Mouse (Mus musculus) lung, postnatal 0 days (tissue): Measurements from ENCODE around the gene Dlg2. TPM values are rescaled to one million over a fixed set of nuclear protein-coding genes. Genes with fewer than 3 reads are reported as not detected.

ENCODE experiments used
- ATAC-seq: fragments of 200-750 bp; cut with Nextera tagmentation; 2 replicates; pipeline ENCODE4 v1.8.0; 2017; ENCODE audit warnings: moderate library complexity
- DNase-seq: peaks from one replicate; pipeline ENCODE4 v3.0.0-alpha.2; 2016; ENCODE audit warnings: low spot score
- H3K27ac ChIP-seq: fragments of 300-500 bp; sonication (generic); 2 replicates; pipeline ENCODE4 v1.5.1; 2014; ENCODE audit warnings: antibody characterized with exemption, mild to moderate bottlenecking, low read length, mixed read lengths
- H3K27me3 ChIP-seq: fragments of 300-500 bp; sonication (generic); replicated peaks from 2 replicates; pipeline ENCODE4 v1.6.1; 2014; ENCODE audit warnings: low read length, mixed read lengths; ENCODE audit not compliant: insufficient read depth
- H3K36me3 ChIP-seq: fragments of 300-500 bp; sonication (generic); 2 replicates; pipeline ENCODE4 v1.6.1; 2014; ENCODE audit warnings: low read length, mixed read lengths; ENCODE audit not compliant: insufficient read depth
- H3K4me1 ChIP-seq: fragments of 300-500 bp; sonication (generic); 2 replicates; pipeline ENCODE4 v1.6.1; 2014; ENCODE audit warnings: antibody characterized with exemption, low read depth, low read length, mixed read lengths; ENCODE audit not compliant: insufficient read depth
- H3K4me2 ChIP-seq: fragments of 300-500 bp; sonication (generic); replicated peaks from 2 replicates; pipeline ENCODE4 v1.6.1; 2014; ENCODE audit warnings: low read depth, mild to moderate bottlenecking, low read length, moderate library complexity, mixed read lengths
- H3K4me3 ChIP-seq: fragments of 300-500 bp; sonication (generic); 2 replicates; pipeline ENCODE4 v1.5.1; 2014; ENCODE audit warnings: low read depth, low read length
- H3K9ac ChIP-seq: fragments of 300-500 bp; sonication (generic); replicated peaks from 2 replicates; pipeline ENCODE4 v1.6.1; 2014; ENCODE audit warnings: low read depth, mild to moderate bottlenecking
- H3K9me3 ChIP-seq: fragments of 300-500 bp; sonication (generic); 2 replicates; pipeline ENCODE4 v1.6.1; 2016; ENCODE audit warnings: low read length, mixed read lengths
- CTCF ChIP-seq: IDR thresholded peaks from 2 replicates; pipeline ENCODE4 v1.5.1; 2016; ENCODE audit warnings: antibody characterized with exemption, mild to moderate bottlenecking
- EP300 ChIP-seq: IDR thresholded peaks from 2 replicates; pipeline ENCODE4 v1.6.1; 2016; ENCODE audit warnings: antibody characterized with exemption, mild to moderate bottlenecking, control low read depth
- WGBS: fragments of 180-500 bp; shearing (Covaris S2); extraction: QIAGEN DNeasy Blood & Tissue Kit; methylation state at CpG from one replicate; pipeline ENCODE4 v1.1.7; 2014; 5-methylcytosine and 5-hydroxymethylcytosine counted together
- polyA plus RNA-seq: library from polyadenylated mRNA; unstranded; fragments of >200 nt; fragmentation: Nextera tagmentation; extraction: Ambion mirVana; gene quantifications from 2 replicates; pipeline ENCODE4 v1.2.1, GENCODE M21; 2015

The Dlg2 gene
- polyA plus RNA-seq, 1 experiment from 2014 or later = 0.43 TPM

DNA sequence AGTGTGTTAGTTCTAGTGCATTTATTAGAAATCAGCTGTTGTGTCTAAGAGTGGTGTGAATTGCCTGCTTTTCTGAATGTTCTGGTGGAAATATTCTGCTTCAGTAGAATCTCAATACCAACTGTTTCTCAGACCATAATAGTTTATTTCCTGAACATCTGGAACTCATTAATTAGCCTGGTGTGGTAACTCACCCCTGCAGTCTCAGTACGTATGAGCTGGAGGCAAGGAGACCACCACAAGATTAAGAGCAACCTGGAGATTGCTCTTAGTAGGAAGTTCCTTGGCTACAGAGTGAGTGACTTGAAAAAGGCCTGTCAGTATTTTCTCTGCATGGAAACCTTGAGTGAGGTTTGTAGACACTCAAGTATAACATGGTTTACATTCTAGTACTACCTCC lies 1810.6 kb downstream of the Dlg2 start:
- no peak overlapping the region for H3K4me3 ChIP-seq
- H3K9ac ChIP-seq = no peak overlapping the region
- 28% methylated on average over 1 of the region's 1 CpGs for WGBS
- H3K27ac ChIP-seq = no peak overlapping the region
- no peak overlapping the region for H3K4me2 ChIP-seq
- DNase-seq = no peak
- no peaks in the 10 kb centered on the region for H3K9me3 ChIP-seq
- H3K4me1 ChIP-seq = no peaks in the 10 kb centered on the region
- no peak for TF ChIP-seq EP300
- TF ChIP-seq CTCF = no peak
- no peak for ATAC-seq
- no peaks in the 10 kb centered on the region for H3K36me3 ChIP-seq
- no peaks in the 10 kb centered on the region for H3K27me3 ChIP-seq

DNA sequence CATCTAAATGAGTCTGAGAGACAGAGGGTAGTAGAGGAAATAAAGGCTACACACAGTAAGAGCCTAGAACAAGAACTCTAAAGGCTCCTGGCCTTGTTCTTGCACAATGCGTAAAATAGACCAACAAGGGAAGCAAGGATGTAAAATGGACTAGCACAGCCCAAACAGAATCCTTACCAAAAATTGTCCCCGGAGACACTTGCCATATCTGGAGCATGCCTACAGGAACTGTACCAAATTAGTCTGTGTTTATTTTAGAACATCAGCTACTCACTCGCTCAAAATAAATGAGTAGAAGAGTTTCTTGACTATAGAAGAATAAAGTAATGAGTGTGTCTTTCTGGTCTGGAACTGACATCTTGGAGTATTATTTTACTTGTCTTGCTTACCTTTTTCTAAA lies 1812.3 kb downstream of the Dlg2 start:
- ATAC-seq = no peak
- Histone ChIP-seq H3K4me2 (no peak overlapping the region), H3K4me1 (no peaks in the 10 kb centered on the region), H3K9me3 (no peaks in the 10 kb centered on the region), H3K4me3 (no peak overlapping the region), H3K36me3 (no peaks in the 10 kb centered on the region), H3K27ac (no peak overlapping the region), H3K9ac (no peak overlapping the region), H3K27me3 (no peaks in the 10 kb centered on the region)
- TF ChIP-seq EP300 (no peak), CTCF (no peak)
- DNase-seq = no peak
- WGBS = 83% methylated on average over 3 of the region's 3 CpGs

DNA sequence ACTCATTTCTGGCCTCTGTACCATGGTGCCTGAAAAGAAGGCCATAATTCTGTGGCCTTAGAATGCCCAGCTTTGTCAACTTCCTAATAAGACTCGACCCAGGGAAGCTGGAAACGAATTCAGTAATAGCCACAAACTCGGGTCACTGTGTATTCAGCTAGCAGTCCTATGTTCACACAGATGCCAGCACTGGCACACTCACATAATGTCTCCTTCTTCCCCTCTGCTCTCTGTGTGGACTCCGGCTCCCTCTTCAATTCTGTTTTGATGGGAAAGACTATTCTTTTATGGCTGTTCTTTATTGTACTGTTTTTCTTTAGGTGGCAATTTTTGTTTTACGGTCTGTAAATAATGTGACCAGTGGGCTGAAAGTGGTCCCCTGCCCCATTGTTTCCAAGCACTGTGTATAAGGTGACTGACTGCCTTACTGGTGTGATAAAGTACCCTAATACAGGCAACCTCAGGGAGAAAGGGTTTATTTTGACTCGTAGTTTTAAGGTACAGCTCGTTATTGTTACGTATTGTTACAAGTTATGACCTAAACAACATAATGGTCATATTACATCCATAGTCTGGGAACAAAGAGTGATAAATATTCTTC lies 1816.5 kb downstream of the Dlg2 start:
- Histone ChIP-seq H3K9me3 (no peaks in the 10 kb centered on the region), H3K4me2 (no peak overlapping the region), H3K27me3 (no peaks in the 10 kb centered on the region), H3K27ac (no peak overlapping the region), H3K4me3 (no peak overlapping the region), H3K9ac (no peak overlapping the region), H3K36me3 (no peaks in the 10 kb centered on the region), H3K4me1 (no peaks in the 10 kb centered on the region)
- ATAC-seq (no peak), DNase-seq (no peak)
- WGBS = 74% methylated on average over 8 of the region's 8 CpGs
- no peak for TF ChIP-seq EP300
- no peak for TF ChIP-seq CTCF

DNA sequence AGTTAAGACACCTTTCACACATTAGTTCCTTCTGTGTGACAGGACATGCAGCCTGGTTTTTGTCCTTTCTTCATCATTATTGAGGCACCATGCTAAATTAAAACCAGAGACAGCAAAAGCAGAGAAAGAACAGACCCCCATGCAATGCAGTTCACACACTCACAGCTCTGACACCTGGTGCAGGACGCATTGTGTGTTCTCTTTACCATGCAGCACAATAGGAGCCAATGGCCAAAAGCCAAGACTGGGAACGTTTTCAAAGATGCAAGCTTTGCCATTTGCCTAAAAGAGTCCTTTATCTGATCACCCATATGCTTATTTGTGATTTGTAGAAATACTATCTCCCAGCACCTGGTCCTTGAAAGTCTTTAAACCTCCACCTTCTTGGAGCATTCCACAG lies 1824.6 kb downstream of the Dlg2 start:
- Histone ChIP-seq H3K4me1 (no peaks in the 10 kb centered on the region), H3K4me2 (no peak overlapping the region), H3K27ac (no peak overlapping the region), H3K36me3 (no peaks in the 10 kb centered on the region), H3K4me3 (no peak overlapping the region), H3K9ac (no peak overlapping the region), H3K9me3 (no peaks in the 10 kb centered on the region), H3K27me3 (no peaks in the 10 kb centered on the region)
- 49% methylated on average over 2 of the region's 2 CpGs for WGBS
- no peak for ATAC-seq
- TF ChIP-seq EP300 (no peak), CTCF (no peak)
- no peak for DNase-seq

DNA sequence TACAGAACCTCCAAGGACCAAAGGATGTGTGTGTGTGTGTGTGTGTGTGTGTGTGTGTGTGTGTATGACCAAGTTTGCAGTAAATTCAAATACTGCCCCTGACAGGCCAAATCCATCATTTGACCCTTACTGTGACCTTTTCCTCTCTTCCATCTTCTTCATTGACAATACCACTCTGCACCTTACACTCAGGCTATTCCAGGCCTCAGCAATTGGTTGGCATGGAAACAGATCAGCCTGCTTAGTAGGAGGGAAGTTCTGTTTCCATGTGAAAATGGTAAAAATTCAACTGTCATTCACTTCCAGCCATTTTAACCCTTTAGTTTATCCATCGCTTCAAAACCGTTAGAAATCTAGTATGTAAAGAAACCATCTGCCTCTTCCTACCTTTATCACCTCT lies 1831.2 kb downstream of the Dlg2 start:
- no peak overlapping the region for H3K9ac ChIP-seq
- no peaks in the 10 kb centered on the region for H3K9me3 ChIP-seq
- no peak overlapping the region for H3K4me3 ChIP-seq
- no peaks in the 10 kb centered on the region for H3K36me3 ChIP-seq
- DNase-seq (no peak), ATAC-seq (no peak)
- no peaks in the 10 kb centered on the region for H3K27me3 ChIP-seq
- H3K4me1 ChIP-seq = no peaks in the 10 kb centered on the region
- no peak overlapping the region for H3K27ac ChIP-seq
- WGBS = 82% methylated on average over 2 of the region's 2 CpGs
- H3K4me2 ChIP-seq = no peak overlapping the region
- no peak for TF ChIP-seq CTCF
- no peak for TF ChIP-seq EP300

DNA sequence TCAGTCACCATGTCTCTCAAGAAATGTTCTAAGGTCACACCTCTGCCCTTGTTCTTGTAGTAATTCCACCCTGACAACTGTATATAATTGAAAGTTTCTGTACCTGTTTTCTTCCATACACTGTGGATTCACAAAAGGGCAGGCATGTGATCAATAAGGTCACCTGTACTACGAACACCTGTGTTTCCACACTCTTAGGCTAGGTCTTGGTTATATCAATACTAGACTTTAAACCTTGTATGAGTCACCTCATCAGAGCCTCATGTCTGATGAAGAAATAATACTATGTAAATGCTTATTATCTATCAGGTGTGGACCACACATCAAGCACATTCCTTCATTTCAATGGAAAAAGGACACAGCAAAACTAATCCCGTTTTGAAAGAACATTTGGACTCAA lies 1831.7 kb downstream of the Dlg2 start:
- no peaks in the 10 kb centered on the region for H3K27me3 ChIP-seq
- WGBS = 56% methylated on average over 2 of the region's 2 CpGs
- no peak for ATAC-seq
- no peak overlapping the region for H3K27ac ChIP-seq
- no peak for TF ChIP-seq EP300
- TF ChIP-seq CTCF = no peak
- H3K9me3 ChIP-seq = no peaks in the 10 kb centered on the region
- DNase-seq = no peak
- H3K4me1 ChIP-seq = no peaks in the 10 kb centered on the region
- H3K36me3 ChIP-seq = no peaks in the 10 kb centered on the region
- H3K4me2 ChIP-seq = no peak overlapping the region
- no peak overlapping the region for H3K9ac ChIP-seq
- no peak overlapping the region for H3K4me3 ChIP-seq

DNA sequence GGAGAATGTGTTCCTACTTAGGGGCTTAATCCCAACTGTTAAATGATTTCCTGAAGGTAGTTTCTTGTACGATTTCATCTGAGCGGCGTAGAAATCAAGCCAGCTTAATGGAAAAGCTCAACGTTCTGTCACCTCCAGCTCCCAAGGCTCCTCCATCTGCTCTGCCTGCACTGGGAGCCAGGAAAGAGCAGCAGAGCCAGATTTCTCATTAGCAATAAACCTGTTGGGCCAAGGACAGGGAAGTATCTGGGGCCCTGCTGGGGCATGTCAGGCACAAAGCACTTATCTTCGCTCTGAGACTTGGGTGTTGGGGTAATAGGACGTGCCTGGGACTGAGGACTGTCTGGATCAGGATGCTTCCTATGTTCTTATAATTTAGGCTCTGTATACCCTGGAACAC lies 1839.9 kb downstream of the Dlg2 start:
- no peak overlapping the region for H3K9ac ChIP-seq
- no peak overlapping the region for H3K4me3 ChIP-seq
- H3K4me1 ChIP-seq = no peaks in the 10 kb centered on the region
- ATAC-seq = no peak
- 74% methylated on average over 6 of the region's 6 CpGs for WGBS
- H3K9me3 ChIP-seq = no peaks in the 10 kb centered on the region
- no peak overlapping the region for H3K4me2 ChIP-seq
- no peak for TF ChIP-seq CTCF
- no peak for TF ChIP-seq EP300
- DNase-seq = no peak
- no peaks in the 10 kb centered on the region for H3K27me3 ChIP-seq
- H3K27ac ChIP-seq = no peak overlapping the region
- no peaks in the 10 kb centered on the region for H3K36me3 ChIP-seq
